Mouse (Mus musculus): ENCODE data around the gene Ppa1.
A peak's percentile ranks its signal among the peaks of the same experiment; 100 is the strongest.
"Not testable (repeated sequence)": the region's sequence is repeated elsewhere in the genome, so short reads cannot be mapped to it uniquely, and the experiment has no call there.

Gene Ppa1

DNA sequence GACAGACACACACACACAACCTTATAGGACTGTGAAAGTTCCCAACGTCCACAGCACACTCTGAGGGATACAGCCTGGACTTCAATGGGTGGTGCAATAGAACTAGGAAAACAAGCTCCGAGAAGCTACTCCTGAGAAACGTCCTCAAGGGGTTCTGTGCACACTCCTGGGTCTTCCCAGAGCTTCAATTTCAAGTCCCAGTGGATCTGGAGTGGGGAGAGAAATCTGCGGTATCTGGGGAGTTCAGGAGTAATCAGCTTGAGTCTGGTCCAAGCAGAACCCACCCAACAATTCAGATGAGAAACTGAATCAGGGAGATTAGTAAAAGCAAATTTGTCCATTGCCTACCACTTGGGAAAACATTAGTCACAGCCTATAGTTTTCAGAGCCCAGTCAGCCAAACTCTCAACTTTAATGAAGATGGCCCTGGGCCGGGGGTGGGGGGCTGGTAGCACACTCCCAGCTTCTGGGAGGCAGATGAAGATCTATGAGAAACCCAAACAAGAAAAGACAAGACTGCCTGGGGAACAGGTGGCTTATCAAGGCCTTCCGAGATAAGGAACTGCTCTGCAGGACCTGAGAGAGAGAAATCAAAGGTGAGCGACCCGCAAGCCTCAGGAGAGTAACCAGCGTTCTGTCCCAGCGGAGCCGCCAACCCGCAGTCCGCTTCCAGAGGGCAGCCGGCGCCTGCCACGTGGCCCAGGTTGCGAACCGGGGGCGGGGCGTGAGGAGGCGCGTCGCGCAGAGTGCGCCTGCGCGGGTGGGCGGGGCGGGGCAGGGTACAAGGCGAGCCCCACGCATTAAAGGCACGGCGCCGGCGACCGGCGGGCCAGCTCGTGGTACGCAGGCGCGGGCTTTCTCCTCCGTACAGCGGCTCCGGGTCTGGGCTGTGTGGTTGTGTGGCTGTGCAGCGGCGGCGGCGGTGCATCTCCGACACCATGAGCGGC is at the start of gene Ppa1:
Gene Ppa1 (plus strand): TSS at position 763 of the 947 bp plus-strand sequence.
- DNase-seq (ENCODE audit: low spot score in 2 of 2): peak; percentile 60 to 78

DNA sequence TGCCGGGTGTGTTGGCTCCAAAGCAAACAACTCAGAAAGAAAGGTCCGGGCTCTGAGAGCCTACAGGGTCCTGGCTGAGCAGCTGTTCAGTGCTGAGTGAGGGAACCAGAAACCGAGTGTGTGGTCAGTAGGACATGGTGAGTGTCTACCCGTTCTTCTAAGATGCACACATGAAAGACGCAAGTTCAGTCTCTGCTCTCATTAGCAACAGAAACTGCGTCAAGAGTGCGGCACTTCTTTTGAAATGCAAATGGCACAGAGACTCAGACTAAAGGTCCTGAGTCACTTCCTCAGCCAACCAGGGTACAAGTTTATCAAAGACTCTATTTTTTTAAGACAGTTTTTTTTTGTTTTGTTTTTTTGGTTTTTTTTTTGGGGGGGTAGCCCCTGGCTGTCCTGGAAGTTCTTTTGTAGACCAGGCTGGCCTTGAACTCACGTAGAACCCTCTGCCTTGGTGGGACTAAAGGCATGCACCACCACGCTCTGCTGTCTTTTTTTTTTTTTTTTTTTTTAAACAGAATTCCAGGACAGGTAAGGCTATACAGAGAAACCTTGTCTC is 48.7 kb upstream of the Ppa1 start:
- no peak for DNase-seq (ENCODE audit: low spot score in 2 of 2)

DNA sequence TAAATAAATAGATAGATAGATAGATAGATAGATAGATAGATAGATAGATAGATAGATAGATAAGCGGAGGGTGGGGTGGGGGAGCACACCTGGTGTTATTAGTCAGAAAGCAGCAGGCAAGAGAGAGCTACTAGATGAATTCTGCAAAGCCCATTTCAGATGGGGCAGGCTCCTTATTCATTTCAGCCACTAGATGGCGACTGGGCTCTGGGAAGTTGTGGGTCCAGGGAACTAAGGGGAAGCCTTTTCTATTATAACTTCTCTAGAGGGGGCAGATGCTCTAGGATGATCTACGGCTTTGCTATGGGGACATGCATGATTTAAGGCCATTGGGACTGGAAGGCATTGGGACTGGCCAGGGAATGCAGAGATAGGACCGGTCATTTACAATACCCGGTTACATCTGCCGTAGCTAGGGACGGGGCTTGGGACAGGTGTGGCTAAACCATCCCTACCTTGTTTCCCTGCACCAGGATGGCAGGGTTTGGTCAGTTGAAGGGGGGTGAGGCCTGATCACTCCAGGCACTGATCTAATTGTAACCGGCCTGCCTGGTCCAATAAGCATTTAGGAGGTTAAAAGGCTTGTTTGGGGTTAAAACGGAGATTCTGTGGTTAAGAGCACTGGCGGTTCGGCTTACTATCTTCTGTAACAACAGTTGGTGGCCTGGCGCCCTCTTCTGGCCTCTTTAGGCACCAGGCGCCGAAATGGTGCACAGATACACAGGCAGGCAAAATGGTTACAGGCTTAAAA is 45.9 kb upstream of the Ppa1 start:
- no peak for DNase-seq (ENCODE audit: low spot score in 2 of 2)

DNA sequence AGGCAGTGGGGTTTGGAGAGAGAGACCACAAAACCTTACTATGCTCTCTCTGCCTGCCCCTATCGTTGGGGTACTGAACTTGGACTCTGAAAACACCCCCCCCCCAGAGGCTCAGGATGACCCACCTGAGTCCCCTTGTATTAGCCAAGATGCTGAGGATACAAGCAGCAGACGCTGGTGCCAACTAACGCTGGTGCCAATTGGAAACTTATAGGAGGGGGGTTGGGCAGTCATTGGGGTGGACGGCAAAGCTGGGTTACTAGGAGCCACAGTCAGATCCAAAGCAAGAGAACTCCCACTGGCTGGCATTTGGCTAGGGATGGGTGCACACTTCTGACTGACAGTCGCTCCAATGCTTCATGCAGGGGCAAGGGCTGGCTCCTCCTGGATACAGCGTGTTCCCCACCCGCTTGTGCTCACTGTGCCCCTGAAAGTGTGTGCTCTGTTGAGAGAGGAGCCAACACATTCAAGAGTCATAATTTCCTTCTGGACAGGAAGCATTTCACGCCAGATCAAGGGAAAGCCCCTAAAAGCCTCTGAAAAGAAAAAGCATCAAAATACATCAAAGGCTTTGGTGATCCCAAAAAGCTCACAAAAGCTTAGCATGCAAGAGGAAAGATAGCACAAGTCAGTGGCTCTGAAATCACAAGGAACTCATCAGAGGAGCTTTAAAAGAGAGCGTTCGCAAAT is 43.8 kb upstream of the Ppa1 start:
- DNase-seq (ENCODE audit: low spot score in 2 of 2): no peak

DNA sequence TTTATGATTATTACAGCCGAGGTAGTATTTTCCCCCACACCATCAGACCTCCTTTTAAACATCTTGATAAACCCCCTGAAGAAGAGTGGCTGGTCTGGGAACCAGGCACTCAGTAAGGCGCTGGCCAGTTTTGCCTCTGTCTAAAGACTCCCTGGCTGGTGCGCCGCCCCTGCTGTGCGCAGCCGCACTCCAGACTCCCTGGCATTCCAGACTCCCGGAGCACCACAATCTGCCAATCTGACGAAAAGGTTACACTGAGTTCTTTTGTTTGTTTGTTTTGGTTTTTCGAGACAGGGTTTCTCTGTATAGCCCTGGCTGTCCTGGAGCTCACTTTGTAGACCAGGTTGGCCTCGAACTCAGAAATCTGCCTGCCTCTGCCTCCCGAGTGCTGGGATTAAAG is 43.0 kb upstream of the Ppa1 start:
- DNase-seq (ENCODE audit: low spot score in 2 of 2): not testable (repeated sequence)

DNA sequence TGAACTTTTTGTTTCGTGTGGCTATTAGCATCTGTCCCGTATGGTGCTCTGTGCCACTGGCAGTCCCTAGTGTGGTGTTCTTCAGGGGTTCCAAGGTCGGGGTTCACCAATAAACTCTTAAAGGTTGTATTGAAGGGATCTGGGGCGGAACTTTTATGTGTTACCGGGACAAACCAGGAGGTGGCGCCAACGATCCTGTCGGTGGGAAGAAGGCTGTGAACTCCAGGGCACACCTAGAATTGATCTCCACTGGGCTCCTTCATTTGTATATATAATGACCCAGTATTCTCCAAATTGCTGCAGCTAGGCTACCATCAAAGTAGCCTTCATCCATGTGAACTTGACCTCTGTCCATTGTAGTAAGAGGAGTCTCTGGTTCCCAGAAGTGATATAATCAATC is 42.5 kb upstream of the Ppa1 start:
- DNase-seq (ENCODE audit: low spot score in 2 of 2): peak; percentile 38 to 45

DNA sequence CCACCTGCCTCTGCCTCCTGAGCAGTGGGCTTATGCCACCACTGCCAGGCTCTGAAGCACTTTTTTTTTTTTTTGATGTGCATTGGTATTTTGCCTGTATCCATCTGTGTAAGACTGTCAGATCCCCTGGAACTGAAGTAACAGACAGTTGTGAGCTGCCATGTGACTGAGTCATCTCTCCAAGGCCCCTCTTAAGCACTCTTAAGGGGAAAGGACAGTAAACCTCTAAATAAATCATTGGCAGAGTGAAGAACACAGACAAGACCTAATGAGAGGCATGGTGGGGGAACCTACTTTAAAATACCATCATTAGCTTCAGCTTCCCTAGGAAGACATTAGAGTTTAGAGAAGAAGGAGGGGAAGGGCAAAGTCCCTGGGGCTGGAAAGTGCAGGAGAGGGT is 40.1 kb upstream of the Ppa1 start:
- no peak for DNase-seq (ENCODE audit: low spot score in 2 of 2)

DNA sequence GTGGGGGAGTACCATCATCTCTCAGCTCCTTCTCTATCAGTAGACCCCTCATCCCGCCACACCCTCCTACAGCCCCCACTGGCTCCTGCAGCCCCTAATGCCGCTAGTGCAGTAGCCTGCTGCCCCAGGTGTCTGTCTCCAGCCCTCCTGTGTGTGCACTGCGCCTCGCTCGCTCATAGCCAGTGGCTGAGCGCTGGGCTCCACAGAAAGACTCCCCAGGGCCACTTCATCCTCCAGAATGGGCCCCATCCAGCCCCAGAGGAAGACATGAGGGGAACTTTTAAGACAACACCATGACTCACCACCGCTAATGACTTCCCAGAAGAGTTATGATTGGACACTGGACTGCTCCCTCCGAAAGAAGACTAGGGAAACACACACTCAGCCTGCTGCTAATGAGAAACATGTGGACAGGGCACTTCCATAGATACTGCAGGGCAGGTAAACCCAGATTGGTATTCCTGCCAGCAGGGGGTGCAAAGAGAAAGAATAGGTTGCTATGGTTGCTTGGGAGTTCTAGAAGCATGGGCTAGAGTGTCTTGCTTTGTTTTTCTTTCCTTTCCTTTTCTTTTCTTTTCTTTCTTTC is 37.6 kb upstream of the Ppa1 start:
- DNase-seq (ENCODE audit: low spot score in 2 of 2): no peak

DNA sequence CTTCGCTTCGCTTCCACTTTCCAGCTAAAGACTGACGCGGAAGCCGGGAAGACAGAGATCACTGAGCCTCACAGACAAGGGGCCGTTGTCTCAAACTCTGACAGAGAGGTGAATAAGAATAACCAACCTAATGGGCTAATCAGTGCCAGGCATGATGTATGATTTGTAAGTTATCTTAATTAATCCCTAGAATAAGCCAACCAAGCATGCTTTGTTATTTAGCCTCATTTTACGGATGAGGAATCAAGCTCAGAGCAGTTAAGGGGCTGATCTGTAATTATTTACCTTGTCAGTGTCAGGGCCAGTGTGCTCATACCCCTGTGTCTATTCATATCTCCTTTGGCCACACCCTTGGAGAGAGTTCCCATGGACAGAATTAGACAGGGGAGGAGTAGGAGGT is 34.0 kb upstream of the Ppa1 start:
- no peak for DNase-seq (ENCODE audit: low spot score in 2 of 2)

DNA sequence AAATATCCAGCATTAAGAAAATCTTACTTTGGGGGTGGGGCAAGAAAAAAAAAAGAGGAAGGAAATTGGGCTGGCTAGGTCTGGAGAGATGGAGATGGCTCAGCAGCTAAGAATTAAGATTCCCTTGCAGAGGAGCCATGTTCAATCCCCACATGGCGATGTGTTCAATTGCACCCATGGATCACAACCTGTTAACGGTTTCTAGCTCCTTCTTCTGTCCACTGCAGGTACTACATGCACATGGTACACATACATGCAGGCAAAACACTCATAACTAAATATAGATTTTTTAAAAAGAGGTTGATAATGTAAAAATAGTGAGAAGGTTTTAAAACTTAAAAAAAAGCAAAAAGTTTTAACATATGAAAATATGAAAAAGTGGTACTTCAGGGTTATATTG is 29.8 kb upstream of the Ppa1 start:
- DNase-seq (ENCODE audit: low spot score in 2 of 2): no peak

DNA sequence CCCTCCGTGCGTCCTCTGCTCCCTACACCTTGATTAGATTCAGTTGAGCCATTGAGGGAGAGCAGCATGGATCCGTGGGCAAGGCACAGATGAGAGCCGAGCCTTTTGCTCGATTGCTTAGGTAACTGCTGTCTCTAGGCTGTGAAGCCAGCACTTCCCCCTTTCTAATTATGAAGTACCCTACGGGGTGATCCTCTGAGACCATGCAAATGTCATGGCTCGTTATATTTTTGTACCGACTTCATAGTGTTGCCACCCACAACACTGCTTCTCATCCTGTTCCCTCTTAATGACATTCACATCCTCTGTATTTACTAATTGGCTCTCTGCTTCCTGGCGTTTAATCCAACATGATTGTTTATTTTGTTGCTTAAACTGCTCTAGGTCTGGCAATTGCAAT is 26.7 kb upstream of the Ppa1 start:
- no peak for DNase-seq (ENCODE audit: low spot score in 2 of 2)

DNA sequence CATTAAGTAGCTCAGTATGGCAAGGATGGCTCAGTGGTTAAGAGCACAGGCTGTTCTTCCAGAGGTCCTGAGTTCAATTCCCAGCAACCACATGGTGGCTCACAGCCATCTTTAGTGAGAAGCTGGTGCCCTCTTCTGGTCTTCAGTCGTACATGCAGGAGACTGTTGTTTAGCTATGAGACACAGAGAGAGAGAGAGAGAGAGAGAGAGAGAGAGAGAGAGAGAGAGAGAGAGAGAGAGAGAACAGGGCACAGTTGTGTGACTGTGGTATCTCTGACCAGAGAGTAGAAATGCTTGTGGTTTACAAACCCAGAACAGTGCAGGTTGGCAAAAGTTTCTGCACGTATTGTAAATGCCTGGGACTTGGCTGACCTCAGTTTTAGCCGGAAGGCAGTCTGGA is 24.5 kb upstream of the Ppa1 start:
- DNase-seq (ENCODE audit: low spot score in 2 of 2): not testable (repeated sequence)

DNA sequence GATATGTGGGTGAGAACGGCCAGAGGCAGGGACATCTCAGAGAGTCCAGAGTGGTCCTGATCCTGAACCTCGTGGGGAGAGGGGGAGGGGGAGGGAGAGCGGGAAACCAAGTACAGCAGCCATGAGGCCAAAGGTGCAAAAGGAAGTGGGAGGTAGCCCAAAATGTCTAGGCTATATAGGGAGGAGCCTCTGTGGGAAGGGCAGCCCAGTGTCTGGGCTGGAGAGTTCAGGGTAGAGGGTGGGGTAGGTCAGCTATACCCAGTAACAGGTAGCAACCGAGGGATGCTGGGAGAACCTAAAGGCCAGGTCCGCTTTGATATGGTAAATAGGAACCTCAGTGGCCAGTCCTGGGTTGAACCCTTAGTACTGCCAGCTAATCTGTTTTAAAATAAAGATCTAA is 23.6 kb upstream of the Ppa1 start:
- DNase-seq (ENCODE audit: low spot score in 2 of 2): no peak

DNA sequence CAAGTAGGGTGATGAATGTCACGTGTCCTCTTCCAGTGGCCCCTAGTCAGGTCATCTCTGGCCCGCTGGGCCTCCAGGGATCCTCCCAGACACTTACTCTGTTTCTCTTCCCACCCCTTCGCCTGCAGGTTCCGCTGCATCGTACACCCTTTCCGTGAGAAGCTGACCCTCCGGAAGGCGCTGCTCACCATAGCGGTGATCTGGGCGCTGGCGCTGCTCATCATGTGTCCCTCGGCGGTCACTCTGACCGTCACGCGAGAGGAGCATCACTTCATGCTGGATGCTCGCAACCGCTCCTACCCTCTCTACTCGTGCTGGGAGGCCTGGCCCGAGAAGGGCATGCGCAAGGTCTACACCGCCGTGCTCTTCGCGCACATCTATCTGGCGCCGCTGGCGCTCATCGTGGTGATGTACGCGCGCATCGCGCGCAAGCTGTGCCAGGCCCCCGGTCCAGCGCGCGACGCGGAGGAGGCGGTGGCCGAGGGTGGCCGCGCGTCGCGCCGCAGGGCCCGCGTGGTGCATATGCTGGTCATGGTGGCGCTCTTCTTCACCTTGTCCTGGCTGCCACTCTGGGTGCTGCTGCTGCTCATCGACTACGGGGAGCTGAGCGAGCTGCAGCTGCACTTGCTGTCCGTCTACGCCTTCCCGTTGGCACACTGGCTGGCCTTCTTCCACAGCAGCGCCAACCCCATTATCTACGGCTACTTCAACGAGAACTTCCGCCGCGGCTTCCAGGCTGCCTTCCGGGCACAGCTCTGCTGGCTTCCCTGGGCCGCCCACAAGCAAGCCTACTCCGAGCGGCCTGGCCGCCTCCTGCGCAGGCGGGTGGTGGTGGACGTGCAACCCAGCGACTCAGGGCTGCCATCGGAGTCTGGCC is 22.7 kb upstream of the Ppa1 start:
- DNase-seq (ENCODE audit: low spot score in 2 of 2): peak; percentile 8 to 9

DNA sequence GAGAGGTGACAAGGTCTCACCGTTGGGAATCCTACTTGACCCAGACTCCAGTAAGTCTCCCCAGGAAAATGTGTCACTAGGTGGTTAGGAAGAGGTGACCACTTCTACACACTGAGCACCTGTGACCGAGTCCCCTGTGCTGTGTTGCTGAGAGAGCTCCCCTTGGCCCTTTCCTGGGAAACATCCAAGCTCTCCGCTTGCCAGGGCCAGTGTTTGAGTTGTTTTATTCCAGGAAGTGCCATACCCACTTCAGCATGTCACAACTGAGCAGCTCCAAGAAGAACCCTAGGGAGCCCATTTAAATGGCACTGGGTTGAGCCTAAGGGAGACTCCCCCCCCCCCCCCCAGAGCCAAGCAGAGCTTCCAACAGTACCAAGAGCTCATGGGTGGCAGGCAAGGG is 21.8 kb upstream of the Ppa1 start:
- no peak for DNase-seq (ENCODE audit: low spot score in 2 of 2)

DNA sequence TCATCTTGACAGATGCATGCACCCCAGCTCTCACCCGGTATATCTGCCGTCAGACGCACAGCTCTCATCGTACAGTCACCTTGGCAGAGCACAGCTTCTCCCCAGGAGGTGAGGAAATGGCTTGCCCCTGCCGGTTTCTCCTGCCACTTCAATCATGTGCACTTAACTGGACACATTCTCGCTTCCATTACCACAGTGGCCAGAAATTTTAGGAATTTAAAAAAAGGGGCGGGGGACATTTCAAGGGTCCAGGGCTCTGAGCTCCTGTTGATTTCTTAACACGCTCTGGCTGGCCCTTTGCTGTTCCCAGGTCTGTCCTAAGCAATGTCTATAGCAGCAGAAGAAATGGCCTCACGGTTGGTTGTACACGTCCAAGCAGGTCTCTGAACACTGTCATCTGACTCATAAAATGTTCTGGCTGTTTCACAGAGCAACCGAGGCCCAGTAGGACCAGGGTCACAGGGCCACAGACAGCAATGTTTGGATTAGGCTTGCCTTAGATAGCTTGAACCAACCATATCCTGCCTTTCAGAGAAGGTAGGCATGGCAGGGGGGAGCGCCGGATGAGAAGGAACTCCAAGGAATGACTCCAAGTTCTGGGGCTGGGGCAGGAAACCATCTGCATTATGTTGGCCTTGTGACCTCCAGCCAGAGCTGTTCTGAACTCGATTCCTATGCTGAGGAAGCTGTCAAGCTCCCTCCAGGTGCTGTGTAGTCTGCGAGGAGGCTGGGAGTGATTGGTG is 21.0 kb upstream of the Ppa1 start:
- no peak for DNase-seq (ENCODE audit: low spot score in 2 of 2)

DNA sequence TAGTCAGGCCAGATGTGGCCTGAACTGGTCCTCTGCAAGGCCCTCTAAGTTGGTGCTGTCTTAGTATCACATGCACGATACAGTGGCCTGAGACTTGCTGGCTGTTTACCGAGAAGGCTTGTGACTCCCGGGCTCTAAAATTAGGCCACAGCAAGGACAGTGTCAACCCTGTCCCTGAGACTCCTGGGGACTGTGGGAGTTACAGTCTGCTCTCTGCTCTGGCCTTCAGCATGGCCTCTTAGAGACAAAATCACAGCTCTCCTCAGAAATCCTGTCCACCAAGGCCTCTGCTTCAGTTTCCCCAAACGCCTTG is 20.5 kb upstream of the Ppa1 start:
- DNase-seq (ENCODE audit: low spot score in 2 of 2): no peak

DNA sequence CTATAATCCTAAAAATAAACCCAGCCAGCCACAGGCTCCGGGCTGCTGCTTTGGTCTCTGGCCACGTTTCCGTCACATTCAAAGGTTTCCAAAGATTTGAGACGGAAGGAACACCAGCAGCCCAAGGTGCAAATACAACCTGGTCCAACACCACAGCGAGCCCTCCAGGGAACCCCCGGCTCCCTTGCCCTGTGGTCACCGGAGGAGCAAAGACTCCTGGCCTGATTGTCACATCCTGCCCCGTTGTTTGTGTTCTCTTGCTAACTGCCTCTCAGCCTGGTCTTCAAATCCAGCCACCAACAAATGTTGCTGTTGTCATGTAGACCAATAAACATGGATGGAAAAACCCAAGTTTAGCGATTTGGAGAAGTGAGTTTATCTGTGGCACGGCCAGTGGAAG is 15.9 kb upstream of the Ppa1 start:
- no peak for DNase-seq (ENCODE audit: low spot score in 2 of 2)

DNA sequence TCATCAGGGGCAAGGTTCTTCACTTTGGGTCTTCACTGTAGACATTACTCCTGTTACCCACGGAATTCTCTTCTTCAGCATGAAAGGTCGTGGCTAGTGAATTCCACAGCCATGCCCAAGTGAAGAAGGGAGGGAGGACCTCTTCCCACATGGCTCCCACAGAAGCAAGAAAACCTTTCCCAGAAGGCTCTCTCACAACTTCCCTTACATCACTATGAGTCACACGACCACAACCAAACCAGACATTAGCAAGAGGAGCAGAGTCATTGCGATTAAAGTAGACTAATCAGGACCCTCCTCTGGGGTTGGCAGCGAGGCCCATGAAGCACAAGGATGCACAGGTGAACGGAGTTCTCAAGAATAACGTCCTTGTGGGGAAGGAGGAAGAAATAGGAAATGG is 11.3 kb upstream of the Ppa1 start:
- DNase-seq (ENCODE audit: low spot score in 2 of 2): no peak

DNA sequence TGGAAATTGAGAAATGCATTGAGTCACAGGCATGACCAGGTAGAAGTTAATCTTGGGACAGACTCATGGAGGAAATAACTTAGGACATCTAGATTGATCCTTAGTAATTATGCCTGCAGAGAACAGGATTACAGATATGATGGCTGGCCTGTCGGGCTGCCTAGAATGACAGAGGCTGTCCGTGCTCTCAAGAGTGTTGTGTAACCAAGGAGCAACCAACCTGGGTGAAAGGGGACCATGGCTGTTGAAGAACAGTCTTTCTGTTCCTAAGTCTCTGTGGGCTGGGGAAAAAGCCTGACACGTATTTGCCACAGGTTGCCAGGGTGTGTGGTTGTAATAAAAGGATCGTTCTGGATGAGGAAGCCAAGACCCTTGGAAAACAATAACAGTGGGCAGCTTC is 8.0 kb upstream of the Ppa1 start:
- DNase-seq (ENCODE audit: low spot score in 2 of 2): no peak

All from frontal cortex, postnatal 25 days (tissue).